Comparison of ENCODE assay signal across 8 mouse cellular contexts in the genomic region with DNA sequence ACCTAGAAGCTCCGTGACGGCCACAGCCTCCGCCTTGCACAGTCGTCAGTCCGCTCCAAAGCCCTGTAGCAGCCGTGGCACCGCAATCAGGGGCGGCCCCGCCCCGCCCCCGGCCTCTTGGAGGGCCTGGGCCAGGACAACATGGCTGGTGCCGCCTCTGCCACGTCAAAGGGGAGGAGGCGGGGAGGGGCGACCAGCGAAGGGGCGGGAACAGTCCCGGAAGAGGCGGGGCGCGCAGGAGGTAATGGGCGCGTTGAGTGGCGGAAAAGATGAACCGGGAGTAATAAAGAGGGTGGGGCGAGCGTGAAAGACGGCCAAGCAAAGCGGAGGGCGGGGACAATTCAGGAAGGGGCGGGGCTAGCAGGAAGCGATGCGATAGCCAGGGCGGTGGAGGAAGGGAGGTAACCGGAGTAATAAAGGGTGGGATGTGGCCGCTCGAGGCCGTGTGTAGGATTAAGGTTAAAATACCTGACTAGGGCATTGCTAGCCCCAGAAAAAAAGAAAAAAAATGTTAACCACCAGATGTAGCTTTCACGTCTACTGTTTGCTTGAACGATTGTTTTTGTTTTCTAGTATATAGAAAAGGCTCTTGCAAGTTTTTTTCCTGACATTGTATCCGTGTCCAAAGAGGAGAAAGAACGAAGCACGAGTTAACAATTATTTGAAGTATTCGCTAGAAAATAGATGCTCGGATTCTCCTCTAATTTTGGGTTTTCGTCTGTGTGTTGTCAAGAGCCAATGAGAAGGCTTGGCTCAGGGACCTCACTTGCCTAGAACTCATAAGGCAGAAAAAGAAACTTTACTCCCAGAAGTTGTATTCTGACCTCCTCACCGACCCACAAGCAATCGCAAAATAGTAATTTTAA. TPM values are rescaled to one million over a fixed set of nuclear protein-coding genes. Genes with fewer than 3 reads are reported as not detected.
A peak's percentile ranks its signal among the peaks of the same experiment; 100 is the strongest.
DNase-seq lines count a peak whose midpoint lies in the region; ATAC-seq and TF ChIP-seq lines count a peak whose summit lies in the region.

Sec23a (minus strand) TSS at position 174 of the 866 bp plus-strand sequence.

- TF ChIP-seq POLR2A in CH12.LX (IDR thresholded peaks at IDR 0.05; ENCODE audit: low read depth, low read length), result peak; percentile 87
- TF ChIP-seq POLR2A in testis, adult 2 months (IDR thresholded peaks at IDR 0.05; ENCODE audit: control insufficient read depth, low read depth, low read length), result peak; percentile 76

- peak; percentile 98 for DNase-seq in CH12.LX (ENCODE audit: extremely low read depth)
- peak; percentile 91 for DNase-seq in c-Kit-positive CD71-positive TER-119-negative erythroid progenitor cells, embryonic 14.5 days (ENCODE audit: low read depth)
- DNase-seq in heart, postnatal 0 days (ENCODE audit: low spot score), result peak; percentile 100
- DNase-seq in kidney, postnatal 4 days, result peak; percentile 99 to 100

- no peak for TF ChIP-seq EP300 in CH12.LX (IDR thresholded peaks at IDR 0.05; ENCODE audit: low read length)
- no peak for TF ChIP-seq EP300 in heart, postnatal 0 days (IDR thresholded peaks at IDR 0.05; ENCODE audit: low read depth)

- dilution Hi-C loops in CH12.LX (cut with MboI; ENCODE audit: extremely low pct_ligation_motif_present, extremely low pct_unique_long_range_greater_than_20kb, low sequenced_read_pairs), result no loop called here

- in situ Hi-C loops in CH12.LX (cut with MboI; ENCODE audit: low pct_ligation_motif_present, low pct_unique_long_range_greater_than_20kb, low sequenced_read_pairs), result no loop called here

- TF ChIP-seq CTCF in CH12.LX (conservative IDR thresholded peaks at IDR 0.05 in 1 of 2, IDR thresholded peaks at IDR 0.05 in 1 of 2; ENCODE audit: low read depth in 2 of 2, low read length in 2 of 2), result no peak
- TF ChIP-seq CTCF in heart, postnatal 0 days (IDR thresholded peaks at IDR 0.05; ENCODE audit: low read depth), result no peak
- no peak for TF ChIP-seq CTCF in testis, adult 2 months (IDR thresholded peaks at IDR 0.05; ENCODE audit: control insufficient read depth, insufficient read depth, insufficient replicate concordance, low read depth, low read length)

- peak within 1 kb of the TSS; percentile 88 for H3K4me2 ChIP-seq in CH12.LX (ENCODE audit: insufficient read depth, low read depth, poor library complexity, severe bottlenecking)
- H3K4me2 ChIP-seq in forebrain, embryonic 12.5 days, result peak within 1 kb of the TSS; percentile 79
- peak within 1 kb of the TSS; percentile 88 for H3K4me2 ChIP-seq in heart, postnatal 0 days (ENCODE audit: low read depth, low read length)
- H3K4me2 ChIP-seq in liver, embryonic 16.5 days (ENCODE audit: low read depth, low read length), result peak within 1 kb of the TSS; percentile 94
- peak within 1 kb of the TSS; percentile 74 for H3K4me2 ChIP-seq in neural tube, embryonic 13.5 days

- no peaks in the 10 kb centered on the region for H3K27me3 ChIP-seq in CH12.LX (replicated peaks)
- no peaks in the 10 kb centered on the region for H3K27me3 ChIP-seq in forebrain, embryonic 12.5 days
- H3K27me3 ChIP-seq in heart, postnatal 0 days (ENCODE audit: control insufficient read depth, insufficient read depth, low read length), result no peaks in the 10 kb centered on the region
- H3K27me3 ChIP-seq in liver, embryonic 16.5 days (ENCODE audit: control insufficient read depth, insufficient read depth, low read depth, low read length), result no peaks in the 10 kb centered on the region
- H3K27me3 ChIP-seq in neural tube, embryonic 13.5 days, result no peaks in the 10 kb centered on the region
- H3K27me3 ChIP-seq in testis, adult 2 months (ENCODE audit: control insufficient read depth, insufficient read depth, low read length), result no peaks in the 10 kb centered on the region

- H3K4me1 ChIP-seq in CH12.LX (ENCODE audit: control insufficient read depth in 1 of 2, insufficient read depth in 2 of 2), result peaks cover 3 to 20% of the 10 kb centered on the region in 2 experiments; a peak in 3 of 4 replicates
- H3K4me1 ChIP-seq in forebrain, embryonic 12.5 days, result peaks cover 15% of the 10 kb centered on the region
- peaks cover 31% of the 10 kb centered on the region for H3K4me1 ChIP-seq in heart, postnatal 0 days (ENCODE audit: control insufficient read depth, insufficient read depth)
- peaks cover 21% of the 10 kb centered on the region for H3K4me1 ChIP-seq in liver, embryonic 16.5 days (ENCODE audit: control insufficient read depth, low read depth, low read length)
- peaks cover 32% of the 10 kb centered on the region for H3K4me1 ChIP-seq in neural tube, embryonic 13.5 days (replicated peaks)
- H3K4me1 ChIP-seq in testis, adult 2 months (ENCODE audit: control insufficient read depth, insufficient read depth, low read length), result peaks cover 2% of the 10 kb centered on the region; the same call in 1 of the 2 replicates

- peak within 1 kb of the TSS; percentile 93 for H3K9ac ChIP-seq in CH12.LX (ENCODE audit: insufficient read depth, low read depth)
- H3K9ac ChIP-seq in forebrain, embryonic 12.5 days, result peak within 1 kb of the TSS; percentile 77
- H3K9ac ChIP-seq in heart, postnatal 0 days (replicated peaks; ENCODE audit: low read depth, low read length), result peak within 1 kb of the TSS; percentile 87
- H3K9ac ChIP-seq in liver, embryonic 16.5 days (ENCODE audit: low read depth, low read length), result peak within 1 kb of the TSS; percentile 88
- H3K9ac ChIP-seq in neural tube, embryonic 13.5 days, result peak within 1 kb of the TSS; percentile 88

- H3K4me3 ChIP-seq in CH12.LX (replicated peaks in 1 of 3; ENCODE audit: low read depth in 2 of 3, low read length in 2 of 3, poor library complexity in 1 of 3), result peak within 1 kb of the TSS; percentile 78 to 95 (median 89)
- H3K4me3 ChIP-seq in forebrain, embryonic 12.5 days (replicated peaks), result peak within 1 kb of the TSS; percentile 77
- peak within 1 kb of the TSS; percentile 89 for H3K4me3 ChIP-seq in heart, postnatal 0 days (ENCODE audit: low read depth, low read length)
- peak within 1 kb of the TSS; percentile 83 for H3K4me3 ChIP-seq in liver, embryonic 16.5 days (ENCODE audit: low read depth, low read length)
- peak within 1 kb of the TSS; percentile 74 for H3K4me3 ChIP-seq in neural tube, embryonic 13.5 days
- peak within 1 kb of the TSS; percentile 89 for H3K4me3 ChIP-seq in testis, adult 2 months (ENCODE audit: control insufficient read depth, low read depth, low read length)

- TF ChIP-seq RAD21 in CH12.LX (IDR thresholded peaks at IDR 0.05; ENCODE audit: low read depth, low read length), result no peak

- H3K9me3 ChIP-seq in CH12.LX (replicated peaks; ENCODE audit: low read length), result no peaks in the 10 kb centered on the region
- H3K9me3 ChIP-seq in forebrain, embryonic 12.5 days, result no peaks in the 10 kb centered on the region
- no peaks in the 10 kb centered on the region for H3K9me3 ChIP-seq in heart, postnatal 0 days (replicated peaks; ENCODE audit: control insufficient read depth, low read length)
- no peaks in the 10 kb centered on the region for H3K9me3 ChIP-seq in liver, embryonic 16.5 days (replicated peaks; ENCODE audit: control insufficient read depth, low read length)
- no peaks in the 10 kb centered on the region for H3K9me3 ChIP-seq in neural tube, embryonic 13.5 days

- ATAC-seq in forebrain, embryonic 12.5 days (ENCODE audit: low FRiP score), result peak; percentile 96
- ATAC-seq in heart, postnatal 0 days (ENCODE audit: insufficient read depth, low read depth), result peak; percentile 95
- peak; percentile 93 for ATAC-seq in liver, embryonic 16.5 days (ENCODE audit: low read depth)
- ATAC-seq in neural tube, embryonic 13.5 days (ENCODE audit: low read depth), result peak; percentile 97

- peak within 1 kb of the TSS; percentile 15; the same call in 1 of the 2 replicates for H3K27ac ChIP-seq in CH12.LX (ENCODE audit: insufficient read depth, low read depth)
- peak within 1 kb of the TSS; percentile 87 for H3K27ac ChIP-seq in forebrain, embryonic 12.5 days
- peak within 1 kb of the TSS; percentile 97 for H3K27ac ChIP-seq in heart, postnatal 0 days (ENCODE audit: low read depth)
- H3K27ac ChIP-seq in liver, embryonic 16.5 days (ENCODE audit: low read length), result peak within 1 kb of the TSS; percentile 97
- H3K27ac ChIP-seq in neural tube, embryonic 13.5 days (replicated peaks), result peak within 1 kb of the TSS; percentile 89
- H3K27ac ChIP-seq in testis, adult 2 months (ENCODE audit: control insufficient read depth, insufficient read depth, low read depth, low read length), result peak within 1 kb of the TSS; percentile 81

- under 1% methylated on average over 48 of the region's 48 CpGs for WGBS in forebrain, embryonic 12.5 days
- under 1% methylated on average over 48 of the region's 48 CpGs for WGBS in heart, postnatal 0 days
- 0% methylated on average over 48 of the region's 48 CpGs for WGBS in liver, embryonic 16.5 days (ENCODE audit: insufficient replicate concordance)
- WGBS in neural tube, embryonic 13.5 days, result under 1% methylated on average over 48 of the region's 48 CpGs

- H3K36me3 ChIP-seq in CH12.LX (replicated peaks in 1 of 2; ENCODE audit: control insufficient read depth in 1 of 2, insufficient read depth in 1 of 2, low read length in 1 of 2), result peaks cover 0 to 21% of the 10 kb centered on the region in 2 experiments
- peaks cover under 1% of the 10 kb centered on the region; the same call in 1 of the 2 replicates for H3K36me3 ChIP-seq in forebrain, embryonic 12.5 days (replicated peaks)
- H3K36me3 ChIP-seq in heart, postnatal 0 days (replicated peaks; ENCODE audit: control insufficient read depth, insufficient read depth, low read length), result peaks cover 2% of the 10 kb centered on the region
- no peaks in the 10 kb centered on the region; the same call in 1 of the 2 replicates for H3K36me3 ChIP-seq in liver, embryonic 16.5 days (ENCODE audit: control insufficient read depth, insufficient read depth)
- peaks cover 5% of the 10 kb centered on the region for H3K36me3 ChIP-seq in neural tube, embryonic 13.5 days
- no peaks in the 10 kb centered on the region; the same call in 1 of the 2 replicates for H3K36me3 ChIP-seq in testis, adult 2 months (ENCODE audit: control insufficient read depth, insufficient read depth, low read length)

- H3K79me2 ChIP-seq in CH12.LX (replicated peaks; ENCODE audit: control insufficient read depth, extremely low read depth, insufficient read depth, poor library complexity, severe bottlenecking), result peaks cover 19% of the 10 kb centered on the region; the same call in 1 of the 2 replicates

TF ChIP-seq in CH12.LX, 34 proteins besides CTCF, POLR2A, EP300 and RAD21 (continues in another document):
- TF ChIP-seq CHD2 (IDR thresholded peaks at IDR 0.05; ENCODE audit: low read length), result peak; percentile 89

RNA-seq across cellular contexts. Expression of gene Sec23a, which starts in this region (rescaled TPM):
- total RNA-seq in CH12.LX (2012; rRNA removed) (17.6 and 18.0 TPM in 2 replicates), CH12.LX (2014; rRNA removed) (24.7 and 26.9 TPM in 2 replicates)
- polyA plus RNA-seq in CH12.LX (2012; ENCODE audit: insufficient read length, low read depth), result 10.4 and 12.3 TPM in 2 replicates
- 90.2 and 96.0 TPM in 2 replicates for polyA plus RNA-seq in forebrain, embryonic 12.5 days (2016; fragmentation: Nextera tagmentation; extraction: Ambion mirVana)
- 58.9 and 77.7 TPM in 2 replicates for total RNA-seq in heart, postnatal 0 days (2014; rRNA removed; ENCODE audit: low replicate concordance)
- 41.5 and 42.8 TPM in 2 replicates for polyA plus RNA-seq in heart, postnatal 0 days (2015; fragmentation: Nextera tagmentation; extraction: Ambion mirVana)
- polyA plus RNA-seq in liver, embryonic 16.5 days (2015; fragmentation: Nextera tagmentation; extraction: Ambion mirVana), result 28.6 and 29.5 TPM in 2 replicates
- polyA plus RNA-seq in neural tube, embryonic 13.5 days (2015; fragmentation: Nextera tagmentation; extraction: Ambion mirVana), result 101 and 110 TPM in 2 replicates
- 59.2 and 62.8 TPM in 2 replicates for polyA plus RNA-seq in testis, adult 2 months (2012; rRNA removed)

Comparison
In these comparisons a context has a peak if more than half of its experiments do, and no peak if none do; other contexts are left out.
1. Peak in every context shown above with its lines: DNase-seq, ATAC-seq, H3K4me3 ChIP-seq and H3K27ac ChIP-seq.
2. H3K27ac ChIP-seq: peak in every context shown above with its lines; median percentile 97 in heart, postnatal 0 days; 97 in liver, embryonic 16.5 days; 89 in neural tube, embryonic 13.5 days; 87 in forebrain, embryonic 12.5 days; 81 in testis, adult 2 months; 15 in CH12.LX.